Mouse (Mus musculus): ENCODE data around the gene Rora.

DNA sequence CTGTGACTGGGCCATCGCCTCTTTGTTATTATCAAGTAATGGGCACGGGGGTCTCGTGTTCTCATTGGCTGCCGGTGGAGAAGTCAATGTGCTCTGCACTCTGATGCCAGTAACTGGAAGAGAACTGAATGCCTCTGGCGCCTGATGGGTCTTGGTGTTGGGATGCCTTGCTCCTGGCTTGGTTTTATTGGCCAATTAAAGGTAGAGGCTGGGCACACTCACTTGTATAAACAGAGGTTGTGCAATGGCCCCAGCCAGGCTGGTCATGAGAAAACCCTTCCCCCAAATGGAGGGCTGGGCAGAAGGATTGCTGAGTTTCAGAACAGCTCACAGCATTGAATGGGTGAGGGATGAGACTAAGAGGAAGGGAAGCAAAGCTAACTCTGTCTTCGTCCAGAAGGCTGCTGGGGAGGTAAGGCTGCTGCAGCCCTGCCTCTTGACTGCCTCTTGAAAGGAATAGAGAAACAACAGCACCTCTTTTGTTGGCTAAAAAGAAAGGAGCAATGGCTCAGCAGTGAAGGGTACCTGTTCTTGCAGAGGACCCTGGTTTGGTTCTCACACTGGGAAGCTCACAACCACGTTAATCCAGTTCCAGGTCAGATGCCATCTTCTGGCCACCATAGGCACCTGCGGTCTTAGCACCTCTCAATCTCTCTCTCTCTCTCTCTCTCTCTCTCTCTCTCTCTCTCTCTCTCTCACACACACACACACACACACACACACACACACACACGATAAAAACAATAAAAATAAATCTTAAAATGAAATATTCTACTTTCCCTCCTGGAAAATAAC is 653.3 kb downstream of the Rora start:
- no peak for TF ChIP-seq POLR2A (IDR thresholded peaks at IDR 0.05; ENCODE audit: borderline replicate concordance, extremely low read depth, insufficient read depth, insufficient read length, poor library complexity, severe bottlenecking)
- TF ChIP-seq CTCF (IDR thresholded peaks at IDR 0.05; ENCODE audit: borderline replicate concordance, extremely low read depth, insufficient read depth, insufficient read length) = peak; percentile 35; the same call in 1 of the 2 replicates

Measured in brain, embryonic 14.5 days (tissue).